Mouse (Mus musculus): ENCODE data around the gene Gm5134. TPM values are rescaled to one million over a fixed set of nuclear protein-coding genes. Genes with fewer than 3 reads are reported as not detected.

Gm5134 gene
- total and polyA plus RNA-seq, 3 experiments = 0.40 to 1.6 (median 1.0) TPM

DNA sequence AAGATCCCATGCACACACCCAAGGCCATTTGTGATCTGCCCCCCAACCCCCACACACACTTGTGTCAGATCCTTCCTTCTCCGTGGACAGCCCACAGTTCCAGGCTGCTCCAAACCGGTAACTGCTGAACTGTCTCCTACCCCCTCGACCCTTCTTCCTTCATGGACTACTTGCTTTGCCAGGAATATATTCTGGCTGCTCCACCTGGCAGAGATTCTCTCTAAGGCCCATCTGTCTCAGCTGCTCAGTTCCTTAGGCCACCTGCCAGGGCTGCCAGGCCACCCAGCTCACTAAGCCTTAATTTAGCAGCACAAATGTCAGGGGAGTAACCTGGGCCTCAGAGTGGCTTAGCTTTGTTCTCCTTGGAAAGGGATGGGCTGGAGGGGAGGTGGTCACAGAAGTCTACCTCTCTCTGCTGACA is 47.8 kb downstream of the Gm5134 start:
- H3K79me2 ChIP-seq (replicated peaks; ENCODE audit: control insufficient read depth, extremely low read depth, insufficient read depth, poor library complexity, severe bottlenecking) = no peaks in the 10 kb centered on the region
- H3K4me2 ChIP-seq (ENCODE audit: insufficient read depth, low read depth, poor library complexity, severe bottlenecking) = no peak overlapping the region
- in situ Hi-C loops (cut with MboI; ENCODE audit: low pct_ligation_motif_present, low pct_unique_long_range_greater_than_20kb, low sequenced_read_pairs) (no loop called here), dilution Hi-C loops (cut with MboI; ENCODE audit: extremely low pct_ligation_motif_present, extremely low pct_unique_long_range_greater_than_20kb, low sequenced_read_pairs) (no loop called here)
- no peaks in the 10 kb centered on the region for H3K36me3 ChIP-seq (replicated peaks in 1 of 2; ENCODE audit: control insufficient read depth in 1 of 2, insufficient read depth in 1 of 2, low read length in 1 of 2)
- H3K4me3 ChIP-seq (replicated peaks in 1 of 3; ENCODE audit: low read depth in 2 of 3, low read length in 2 of 3, poor library complexity in 1 of 3) = no peak overlapping the region
- no peak overlapping the region for H3K27ac ChIP-seq (ENCODE audit: insufficient read depth, low read depth)
- H3K9me3 ChIP-seq (replicated peaks; ENCODE audit: low read length) = no peaks in the 10 kb centered on the region
- H3K9ac ChIP-seq (ENCODE audit: insufficient read depth, low read depth) = no peak overlapping the region
- no peak for DNase-seq (ENCODE audit: extremely low read depth)
- no peaks in the 10 kb centered on the region for H3K27me3 ChIP-seq (replicated peaks)
- TF ChIP-seq ZKSCAN1 (IDR thresholded peaks at IDR 0.05; ENCODE audit: borderline replicate concordance, low read depth, low read length) = no peak
- TF ChIP-seq ZMIZ1 (IDR thresholded peaks at IDR 0.05; ENCODE audit: low read depth, low read length) = no peak
- TF ChIP-seq BHLHE40 (IDR thresholded peaks at IDR 0.05; ENCODE audit: low read depth, low read length) = no peak
- TF ChIP-seq USF2 (conservative IDR thresholded peaks at IDR 0.05; ENCODE audit: low read depth, low read length) = no peak
- TF ChIP-seq TBP (conservative IDR thresholded peaks at IDR 0.05; ENCODE audit: low read depth, low read length) = no peak
- TF ChIP-seq JUN (IDR thresholded peaks at IDR 0.05; ENCODE audit: insufficient read depth, low read depth, low read length) = no peak
- no peak for TF ChIP-seq NELFE (IDR thresholded peaks at IDR 0.05; ENCODE audit: low read depth, low read length)
- TF ChIP-seq POLR2A (IDR thresholded peaks at IDR 0.05; ENCODE audit: low read depth, low read length) = no peak
- no peak for TF ChIP-seq JUND (conservative IDR thresholded peaks at IDR 0.05; ENCODE audit: low read depth, low read length)
- no peak for TF ChIP-seq MYC (IDR thresholded peaks at IDR 0.05; ENCODE audit: low read depth, low read length)
- no peak for TF ChIP-seq HCFC1 (IDR thresholded peaks at IDR 0.05; ENCODE audit: low read depth, low read length)
- no peak for TF ChIP-seq PAX5 (IDR thresholded peaks at IDR 0.05; ENCODE audit: low read length)
- TF ChIP-seq ZNF384 (IDR thresholded peaks at IDR 0.05; ENCODE audit: low read depth, low read length) = no peak
- TF ChIP-seq MXI1 (IDR thresholded peaks at IDR 0.05; ENCODE audit: low read depth, low read length) = no peak
- TF ChIP-seq EP300 (IDR thresholded peaks at IDR 0.05; ENCODE audit: low read length) = no peak
- TF ChIP-seq MAZ (IDR thresholded peaks at IDR 0.05; ENCODE audit: low read depth, low read length) = no peak
- peaks cover 18 to 28% of the 10 kb centered on the region in 2 experiments for H3K4me1 ChIP-seq (ENCODE audit: control insufficient read depth in 1 of 2, insufficient read depth in 2 of 2)

DNA sequence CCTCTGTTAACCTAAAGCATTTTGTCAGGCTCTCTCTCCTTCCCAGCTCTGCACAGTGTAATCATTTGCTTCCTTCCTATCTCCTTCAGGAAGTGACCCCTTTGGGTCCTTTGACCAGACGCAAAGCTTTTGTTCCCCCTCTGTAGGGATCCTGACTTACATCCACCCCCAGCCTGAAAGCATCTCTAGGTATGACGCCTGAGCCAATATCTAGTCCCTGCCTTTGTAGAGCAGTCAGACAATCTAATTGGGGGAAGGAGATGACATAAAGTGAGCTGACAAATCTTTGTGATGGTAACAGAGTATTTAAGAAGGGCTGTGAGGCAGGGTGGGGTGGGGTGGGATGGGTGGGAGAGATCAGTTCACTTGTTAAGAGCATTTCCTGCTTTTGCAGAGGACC is 48.3 kb downstream of the Gm5134 start:
- no peak for DNase-seq (ENCODE audit: extremely low read depth)
- Histone ChIP-seq H3K4me3 (replicated peaks in 1 of 3; ENCODE audit: low read depth in 2 of 3, low read length in 2 of 3, poor library complexity in 1 of 3) (no peak overlapping the region), H3K4me1 (ENCODE audit: control insufficient read depth in 1 of 2, insufficient read depth in 2 of 2) (peaks cover 19 to 31% of the 10 kb centered on the region in 2 experiments), H3K27ac (ENCODE audit: insufficient read depth, low read depth) (no peak overlapping the region), H3K27me3 (replicated peaks) (no peaks in the 10 kb centered on the region), H3K79me2 (replicated peaks; ENCODE audit: control insufficient read depth, extremely low read depth, insufficient read depth, poor library complexity, severe bottlenecking) (no peaks in the 10 kb centered on the region), H3K9me3 (replicated peaks; ENCODE audit: low read length) (no peaks in the 10 kb centered on the region), H3K9ac (ENCODE audit: insufficient read depth, low read depth) (no peak overlapping the region), H3K36me3 (replicated peaks in 1 of 2; ENCODE audit: control insufficient read depth in 1 of 2, insufficient read depth in 1 of 2, low read length in 1 of 2) (no peaks in the 10 kb centered on the region), H3K4me2 (ENCODE audit: insufficient read depth, low read depth, poor library complexity, severe bottlenecking) (no peak overlapping the region)
- TF ChIP-seq SIN3A (IDR thresholded peaks at IDR 0.05; ENCODE audit: low read length) = no peak
- no peak for TF ChIP-seq IRF4 (IDR thresholded peaks at IDR 0.05; ENCODE audit: low read depth, low read length)
- TF ChIP-seq ZMIZ1 (IDR thresholded peaks at IDR 0.05; ENCODE audit: low read depth, low read length) = no peak
- TF ChIP-seq MYC (IDR thresholded peaks at IDR 0.05; ENCODE audit: low read depth, low read length) = no peak
- no peak for TF ChIP-seq SMC3 (IDR thresholded peaks at IDR 0.05; ENCODE audit: low read depth, low read length)
- TF ChIP-seq BHLHE40 (IDR thresholded peaks at IDR 0.05; ENCODE audit: low read depth, low read length) = no peak
- TF ChIP-seq JUN (IDR thresholded peaks at IDR 0.05; ENCODE audit: insufficient read depth, low read depth, low read length) = no peak
- no peak for TF ChIP-seq MAFK (IDR thresholded peaks at IDR 0.05; ENCODE audit: insufficient replicate concordance, low read length)
- TF ChIP-seq CHD1 (IDR thresholded peaks at IDR 0.05; ENCODE audit: low read depth, low read length) = no peak
- no peak for TF ChIP-seq EP300 (IDR thresholded peaks at IDR 0.05; ENCODE audit: low read length)
- no peak for TF ChIP-seq USF1 (IDR thresholded peaks at IDR 0.05; ENCODE audit: low read depth, low read length)
- no peak for TF ChIP-seq POLR2AphosphoS2 (IDR thresholded peaks at IDR 0.05; ENCODE audit: low read depth, low read length)
- no peak for TF ChIP-seq ZNF384 (IDR thresholded peaks at IDR 0.05; ENCODE audit: low read depth, low read length)
- TF ChIP-seq MEF2A (IDR thresholded peaks at IDR 0.05; ENCODE audit: borderline replicate concordance, low read depth, low read length) = no peak
- no peak for TF ChIP-seq JUND (conservative IDR thresholded peaks at IDR 0.05; ENCODE audit: low read depth, low read length)
- TF ChIP-seq TBP (conservative IDR thresholded peaks at IDR 0.05; ENCODE audit: low read depth, low read length) = no peak
- TF ChIP-seq ZKSCAN1 (IDR thresholded peaks at IDR 0.05; ENCODE audit: borderline replicate concordance, low read depth, low read length) = no peak
- no peak for TF ChIP-seq RAD21 (IDR thresholded peaks at IDR 0.05; ENCODE audit: low read depth, low read length)
- no peak for TF ChIP-seq NELFE (IDR thresholded peaks at IDR 0.05; ENCODE audit: low read depth, low read length)
- dilution Hi-C loops (cut with MboI; ENCODE audit: extremely low pct_ligation_motif_present, extremely low pct_unique_long_range_greater_than_20kb, low sequenced_read_pairs) = no loop called here
- in situ Hi-C loops (cut with MboI; ENCODE audit: low pct_ligation_motif_present, low pct_unique_long_range_greater_than_20kb, low sequenced_read_pairs) = no loop called here

Measured in CH12.LX (cell line).